Mouse (Mus musculus): ENCODE results near the gene Hps6.

DNA sequence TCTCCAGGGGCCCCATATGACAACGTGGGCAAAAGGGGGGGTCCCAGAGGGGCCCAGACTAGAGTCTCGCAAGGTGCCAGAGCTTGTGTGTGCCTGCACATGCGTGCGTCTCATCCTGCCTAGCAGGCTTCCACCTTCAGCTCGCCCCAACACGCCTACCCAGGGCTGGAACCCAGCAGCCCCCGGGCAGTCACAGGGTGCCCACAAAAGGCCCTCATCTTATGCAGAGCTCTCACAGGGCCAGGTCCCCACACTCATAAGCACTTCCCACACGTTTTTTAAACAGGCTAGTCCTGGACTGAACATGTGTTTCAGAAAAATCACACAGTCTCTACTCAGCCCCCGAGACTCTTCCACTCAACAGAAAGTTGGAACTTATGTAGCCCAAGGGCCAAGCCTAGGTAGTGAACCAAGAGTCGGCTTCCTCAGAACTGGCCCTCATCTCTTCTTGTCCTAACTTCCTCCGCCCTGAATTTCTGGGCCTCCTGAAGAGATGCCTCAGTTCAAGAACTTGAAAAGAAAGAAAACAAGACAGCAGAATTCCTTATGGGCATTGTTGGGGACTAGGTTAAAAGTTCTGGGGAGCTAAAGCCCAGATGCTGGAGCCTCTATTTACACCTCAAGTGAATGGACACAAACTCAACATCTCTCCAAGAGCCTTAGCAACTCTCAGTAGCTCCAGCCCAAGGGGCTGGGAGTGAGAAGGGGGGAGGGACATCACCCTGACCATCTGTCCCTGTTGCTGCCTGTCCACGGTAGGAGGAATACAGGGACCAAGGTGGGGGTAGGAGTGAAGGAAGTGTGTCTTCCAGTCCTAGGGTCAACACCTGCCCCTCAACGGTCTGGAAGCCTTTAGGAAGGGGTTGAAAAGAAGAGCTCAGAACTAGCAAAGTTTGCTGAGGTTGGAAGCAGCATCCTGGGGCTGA, 34.9 kb downstream of the Hps6 start:
- TF ChIP-seq POLR2A (IDR thresholded peaks at IDR 0.05; ENCODE audit: control insufficient read depth, low read depth, low read length) (no peak), CTCF (IDR thresholded peaks at IDR 0.05; ENCODE audit: control insufficient read depth, insufficient read depth, insufficient replicate concordance, low read depth, low read length) (no peak)

Measured in testis, adult 2 months (tissue).